Mouse (Mus musculus) bone marrow macrophage, adult 2 months (primary cell): ENCODE measurements around the gene AW011738.

ENCODE experiments used
- CTCF ChIP-seq: IDR thresholded peaks from 2 replicates; pipeline ENCODE4 v1.5.1; 2012; ENCODE audit warnings: low read depth, mild to moderate bottlenecking, low read length, moderate library complexity
- POLR2A ChIP-seq: IDR thresholded peaks from 2 replicates; pipeline ENCODE4 v1.6.1; 2012; ENCODE audit warnings: mild to moderate bottlenecking, low read depth, low read length, borderline replicate concordance

DNA sequence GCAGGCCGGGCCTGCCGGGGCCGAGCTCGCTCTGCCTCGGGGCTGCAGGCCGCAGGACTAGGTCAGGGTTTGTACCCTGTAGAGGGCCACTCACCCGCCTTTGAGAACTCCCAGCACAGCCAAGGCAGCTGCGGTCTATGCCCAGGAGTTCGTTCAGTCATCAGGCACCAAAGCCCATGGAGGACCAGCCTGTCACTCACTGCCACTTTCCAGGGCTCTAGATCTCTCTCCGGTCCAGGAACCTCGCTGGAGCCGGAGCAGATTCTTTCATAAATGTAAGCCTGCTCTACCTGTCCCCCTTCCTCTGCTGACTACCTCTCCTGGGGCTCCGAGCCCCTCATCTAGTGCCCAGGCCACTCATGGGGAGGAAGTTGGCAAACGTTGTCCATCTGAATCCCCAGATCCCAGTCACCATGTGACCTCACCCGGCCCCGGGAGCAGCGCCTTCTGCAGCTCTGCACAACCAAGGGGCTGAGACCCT, 31.0 kb downstream of the AW011738 start:
- TF ChIP-seq CTCF (no peak), POLR2A (no peak)
